ENCODE assay signal across 13 mouse cellular contexts in the genomic region with DNA sequence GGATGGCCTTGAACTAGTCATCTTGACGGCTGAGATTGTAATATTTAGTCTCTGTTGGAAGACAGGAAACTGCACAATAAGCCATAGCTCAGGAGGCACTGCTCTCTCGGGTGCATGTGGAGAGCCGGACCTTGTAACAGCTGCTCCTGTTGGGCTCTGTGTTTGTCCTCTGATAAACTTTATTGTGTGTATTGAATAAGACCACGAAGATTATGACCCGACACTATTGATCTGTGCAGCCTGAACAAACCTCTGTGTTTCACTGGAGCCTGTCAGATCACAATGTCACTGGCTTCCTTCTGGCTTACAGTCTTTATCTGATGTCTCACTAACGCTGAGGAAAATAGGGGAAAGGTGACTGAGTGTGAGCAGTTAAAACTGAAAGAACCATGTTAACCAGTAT.
DNase-seq lines count a peak whose midpoint lies in the region; ATAC-seq and TF ChIP-seq lines count a peak whose summit lies in the region.
"Had no signal": no experiment of that assay in that cellular context is flagged by ENCODE, and none has a peak within 500 bp of the region (broad histone marks: within the 10 kb centered on the region; RNA-seq: fewer than 3 reads in every experiment).

No protein-coding gene starts in this region.

- TF ChIP-seq CTCF in heart, postnatal 0 days (IDR thresholded peaks at IDR 0.05; ENCODE audit: low read depth) = no peak
- no peak for TF ChIP-seq CTCF in intestine, postnatal 0 days (IDR thresholded peaks at IDR 0.05; ENCODE audit: low read depth)

- H3K4me3 ChIP-seq in heart, postnatal 0 days (ENCODE audit: low read depth, low read length) = no peak overlapping the region
- H3K4me3 ChIP-seq in forebrain, embryonic 13.5 days = no peak overlapping the region
- H3K4me3 ChIP-seq in intestine, postnatal 0 days (ENCODE audit: low read depth, low read length) = no peak overlapping the region
- H3K4me3 ChIP-seq in neural tube, embryonic 14.5 days (ENCODE audit: low read depth, low read length) = no peak overlapping the region
- H3K4me3 ChIP-seq: embryonic facial prominence, embryonic 13.5 days had no signal

- ATAC-seq in heart, postnatal 0 days (ENCODE audit: insufficient read depth, low read depth) = peak; percentile 58
- peak; percentile 50; the same call in 1 of the 2 replicates for ATAC-seq in forebrain, embryonic 13.5 days
- ATAC-seq in intestine, postnatal 0 days = peak; percentile 93
- peak; percentile 35 for ATAC-seq in neural tube, embryonic 14.5 days (ENCODE audit: low read depth)

- H3K4me2 ChIP-seq in heart, postnatal 0 days (ENCODE audit: low read depth, low read length) = no peak overlapping the region
- no peak overlapping the region for H3K4me2 ChIP-seq in forebrain, embryonic 13.5 days
- H3K4me2 ChIP-seq in intestine, postnatal 0 days (replicated peaks; ENCODE audit: low read depth) = no peak overlapping the region
- H3K4me2 ChIP-seq in neural tube, embryonic 14.5 days (ENCODE audit: low read depth, low read length) = no peak overlapping the region
- H3K4me2 ChIP-seq: embryonic facial prominence, embryonic 13.5 days had no signal

- H3K27me3 ChIP-seq in heart, postnatal 0 days (ENCODE audit: control insufficient read depth, insufficient read depth, low read length) = no peaks in the 10 kb centered on the region
- no peaks in the 10 kb centered on the region for H3K27me3 ChIP-seq in forebrain, embryonic 13.5 days
- no peaks in the 10 kb centered on the region for H3K27me3 ChIP-seq in intestine, postnatal 0 days (replicated peaks; ENCODE audit: control insufficient read depth, insufficient read depth, low read length)
- H3K27me3 ChIP-seq in neural tube, embryonic 14.5 days (ENCODE audit: control insufficient read depth, insufficient read depth, low read length) = no peaks in the 10 kb centered on the region
- H3K27me3 ChIP-seq: embryonic facial prominence, embryonic 13.5 days had no signal

- WGBS in heart, postnatal 0 days = 37% methylated on average over 6 of the region's 6 CpGs
- WGBS in forebrain, embryonic 13.5 days = 52% methylated on average over 6 of the region's 6 CpGs
- WGBS in intestine, postnatal 0 days = 21% methylated on average over 6 of the region's 6 CpGs
- 39% methylated on average over 6 of the region's 6 CpGs for WGBS in neural tube, embryonic 14.5 days

- no peak overlapping the region for H3K9ac ChIP-seq in heart, postnatal 0 days (replicated peaks; ENCODE audit: low read depth, low read length)
- no peak overlapping the region for H3K9ac ChIP-seq in forebrain, embryonic 13.5 days
- H3K9ac ChIP-seq in intestine, postnatal 0 days (ENCODE audit: low read depth, low read length) = no peak overlapping the region
- H3K9ac ChIP-seq in neural tube, embryonic 14.5 days (replicated peaks; ENCODE audit: low read depth, low read length) = no peak overlapping the region
- H3K9ac ChIP-seq: embryonic facial prominence, embryonic 13.5 days had no signal

- DNase-seq in heart, postnatal 0 days (ENCODE audit: low spot score) = no peak
- no peak for DNase-seq in heart, adult 18-20 months
- no peak for DNase-seq in Muller cell, postnatal 12 days (ENCODE audit: inconsistent ontology term)
- DNase-seq in adrenal gland, adult 18-20 months (ENCODE audit: low spot score in 2 of 2) = no peak
- no peak for DNase-seq in T-cell, adult 2 months (ENCODE audit: low spot score)
- DNase-seq: adrenal gland, postnatal 14 days; cerebellum, adult 2 months; kidney, postnatal 10 days; lung, adult 18-20 months had no signal

- H3K4me1 ChIP-seq in heart, postnatal 0 days (ENCODE audit: control insufficient read depth, insufficient read depth) = peaks cover 8% of the 10 kb centered on the region
- peaks cover 27% of the 10 kb centered on the region; the same call in 1 of the 2 replicates for H3K4me1 ChIP-seq in forebrain, embryonic 13.5 days
- no peaks in the 10 kb centered on the region for H3K4me1 ChIP-seq in intestine, postnatal 0 days (replicated peaks; ENCODE audit: control insufficient read depth, insufficient read depth, low read length)
- peaks cover 8% of the 10 kb centered on the region; the same call in 1 of the 2 replicates for H3K4me1 ChIP-seq in neural tube, embryonic 14.5 days (ENCODE audit: control insufficient read depth, insufficient read depth, low read length)

- H3K27ac ChIP-seq in heart, postnatal 0 days (ENCODE audit: low read depth) = peak overlapping the region; percentile 9; the same call in 1 of the 2 replicates
- H3K27ac ChIP-seq in forebrain, embryonic 13.5 days = no peak overlapping the region; the same call in 1 of the 2 replicates
- no peak overlapping the region for H3K27ac ChIP-seq in intestine, postnatal 0 days (ENCODE audit: low read depth, low read length)
- no peak overlapping the region for H3K27ac ChIP-seq in neural tube, embryonic 14.5 days (ENCODE audit: low read depth, low read length)
- H3K27ac ChIP-seq: embryonic facial prominence, embryonic 13.5 days had no signal

- peaks cover 12% of the 10 kb centered on the region; the same call in 1 of the 2 replicates for H3K36me3 ChIP-seq in heart, postnatal 0 days (replicated peaks; ENCODE audit: control insufficient read depth, insufficient read depth, low read length)
- H3K36me3 ChIP-seq in forebrain, embryonic 13.5 days (ENCODE audit: poor library complexity, severe bottlenecking) = 0 out of 2 replicates have a peak, but pooled peaks cover under 1% of the 10 kb centered on the region
- H3K36me3 ChIP-seq in intestine, postnatal 0 days (ENCODE audit: control insufficient read depth, insufficient read depth) = no peaks in the 10 kb centered on the region
- H3K36me3 ChIP-seq in neural tube, embryonic 14.5 days (ENCODE audit: control insufficient read depth, insufficient read depth, low read length) = peaks cover 12% of the 10 kb centered on the region

- H3K9me3 ChIP-seq in heart, postnatal 0 days (replicated peaks; ENCODE audit: control insufficient read depth, low read length) = no peaks in the 10 kb centered on the region
- no peaks in the 10 kb centered on the region for H3K9me3 ChIP-seq in forebrain, embryonic 13.5 days (replicated peaks)
- H3K9me3 ChIP-seq in intestine, postnatal 0 days (ENCODE audit: control insufficient read depth) = no peaks in the 10 kb centered on the region
- no peaks in the 10 kb centered on the region for H3K9me3 ChIP-seq in neural tube, embryonic 14.5 days (ENCODE audit: control insufficient read depth, low read length)
- H3K9me3 ChIP-seq: embryonic facial prominence, embryonic 13.5 days had no signal

- no peak for TF ChIP-seq EP300 in heart, postnatal 0 days (IDR thresholded peaks at IDR 0.05; ENCODE audit: low read depth)

Comparison
In these comparisons a context has a peak if more than half of its experiments do, and no peak if none do; other contexts are left out.
1. ATAC-seq: peak in every context shown above with its lines; median percentile 93 in intestine, postnatal 0 days; 58 in heart, postnatal 0 days; 50 in forebrain, embryonic 13.5 days; 35 in neural tube, embryonic 14.5 days.